Mouse (Mus musculus): ENCODE data around the gene Tas2r104. TPM values are rescaled to one million over a fixed set of nuclear protein-coding genes. Genes with fewer than 3 reads are reported as not detected.

Tas2r104 gene
- polyA plus RNA-seq (2012; rRNA removed): not detected in 2 replicates

DNA sequence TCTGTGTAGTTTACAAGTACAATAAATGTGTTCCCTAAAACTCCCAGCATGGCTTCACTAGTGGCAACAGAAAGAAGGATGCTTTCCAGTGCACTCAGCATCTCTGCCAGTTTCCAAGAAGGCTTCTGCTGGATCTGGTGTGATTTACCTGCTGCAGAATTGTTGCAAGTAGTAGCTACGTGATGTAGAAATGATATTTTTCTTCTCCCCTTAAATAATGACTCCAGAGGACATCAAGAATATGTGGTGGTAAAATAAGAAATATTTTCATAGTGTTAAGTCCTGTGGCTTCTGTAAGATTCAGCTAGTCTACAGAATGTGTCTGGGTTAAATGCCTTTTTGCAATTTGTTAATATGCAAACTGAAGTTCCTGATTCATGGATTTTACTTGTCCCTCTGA lies at the start of gene Tas2r104:
Gene Tas2r104 (minus strand): TSS at position 101 of the 400 bp plus-strand sequence.

DNA sequence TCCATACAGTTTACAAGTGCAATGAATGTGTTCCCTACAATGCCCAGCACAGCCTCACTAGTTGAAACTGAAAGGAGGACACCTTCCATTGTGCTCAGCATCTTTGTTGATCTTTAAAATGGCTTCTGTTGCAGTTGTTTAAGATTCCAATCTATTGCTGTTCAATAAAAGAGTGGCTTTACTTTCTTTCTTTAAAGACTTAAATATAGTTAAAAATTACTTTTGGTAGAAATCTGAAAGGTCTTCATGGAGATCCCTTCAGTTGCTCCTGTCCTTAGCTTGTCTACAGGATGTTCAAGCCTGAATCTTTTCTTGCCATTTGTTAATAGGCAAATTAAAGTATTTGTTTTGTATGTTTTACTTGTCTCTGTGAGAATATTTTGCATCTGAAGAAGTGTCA lies 4.4 kb upstream of the Tas2r104 start, which contains the start of gene Tas2r114:
Gene Tas2r114 (minus strand): TSS at position 101 of the 400 bp plus-strand sequence.

DNA sequence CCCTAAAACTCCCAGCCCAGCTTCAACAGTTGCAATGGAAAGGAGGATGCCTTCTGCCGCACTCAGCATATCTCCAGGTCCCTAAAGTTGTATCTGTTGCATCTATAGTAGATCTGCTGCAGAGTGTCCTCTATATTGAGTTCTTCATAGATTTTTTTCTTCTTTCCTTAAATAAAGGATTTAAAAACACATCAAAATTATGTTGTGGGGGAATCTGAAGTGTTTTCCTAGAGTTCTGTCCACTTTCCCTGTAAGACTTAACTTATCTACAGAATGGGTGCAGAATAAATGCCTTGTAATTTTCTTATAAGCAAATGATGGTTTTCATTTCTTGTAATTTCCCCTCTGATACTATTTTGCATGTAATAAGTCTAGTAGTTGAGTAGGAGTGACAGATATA lies 1.9 kb upstream of the Tas2r104 start, which contains the start of gene Tas2r105:
Gene Tas2r105 (minus strand): TSS at position 101 of the 400 bp plus-strand sequence.

DNA sequence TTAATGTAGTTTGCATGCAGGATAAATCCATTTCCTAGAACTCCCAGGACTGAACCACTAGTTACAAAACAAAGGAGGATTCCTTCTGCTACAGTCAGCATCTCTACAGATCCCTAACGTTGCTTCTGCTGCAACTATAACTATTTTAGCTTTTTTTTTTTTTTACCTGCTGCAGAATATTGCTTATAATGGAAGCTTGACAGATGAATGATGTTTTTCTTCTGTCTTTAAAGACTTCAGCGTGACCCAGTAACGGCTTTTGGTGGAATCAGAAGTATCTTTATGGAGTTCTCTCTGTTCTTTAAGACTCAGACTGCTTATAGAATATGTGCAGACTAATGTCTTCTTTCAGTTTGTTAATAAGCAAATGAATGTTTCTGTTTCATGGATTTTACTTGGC lies 6.8 kb downstream of the Tas2r104 start, which contains the start of gene Tas2r106:
Gene Tas2r106 (minus strand): TSS at position 101 of the 400 bp plus-strand sequence.

DNA sequence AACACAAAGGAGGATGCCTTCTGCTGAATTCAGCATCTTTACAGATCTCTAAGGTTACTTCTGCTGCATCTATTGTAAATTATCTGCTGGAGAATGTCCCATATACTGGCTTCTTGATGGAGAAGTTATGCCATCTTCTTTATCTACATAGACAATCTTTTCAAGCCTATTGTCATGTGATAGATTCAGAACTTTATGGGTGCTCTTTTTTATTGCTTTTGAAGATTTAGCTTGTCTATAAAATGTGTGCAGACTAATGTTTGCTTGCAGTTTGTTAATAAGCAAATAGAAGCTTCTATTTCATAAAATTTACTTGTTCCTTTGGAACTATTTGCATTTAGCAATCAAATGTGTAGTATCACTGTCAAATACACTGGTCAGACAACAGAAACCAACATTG lies 25.5 kb downstream of the Tas2r104 start, which contains the start of gene Tas2r107:
Gene Tas2r107 (minus strand): TSS at position 101 of the 400 bp plus-strand sequence.

Other genes starting within 250 kb of the Tas2r104 start
- gene 5430401F13Rik, start 199.3 kb downstream of the Tas2r104 start, polyA plus RNA-seq (2012; rRNA removed): not detected in 2 replicates
- gene Gm6619, start 199.3 kb downstream of the Tas2r104 start, polyA plus RNA-seq (2012; rRNA removed): not detected in 2 replicates
- not detected in 2 replicates for gene Tas2r130, start 54.8 kb downstream of the Tas2r104 start, polyA plus RNA-seq (2012; rRNA removed)
- not detected in 2 replicates for gene Tas2r107, start 25.6 kb downstream of the Tas2r104 start, polyA plus RNA-seq (2012; rRNA removed)
- not detected in 2 replicates for gene Tas2r106, start 6.9 kb downstream of the Tas2r104 start, polyA plus RNA-seq (2012; rRNA removed)
- not detected in 2 replicates for gene Tas2r105, start 1.8 kb upstream of the Tas2r104 start, polyA plus RNA-seq (2012; rRNA removed)
- gene Tas2r114, start 4.3 kb upstream of the Tas2r104 start, polyA plus RNA-seq (2012; rRNA removed): not detected in 2 replicates